Mouse (Mus musculus): ENCODE measurements at regions not wholly inside any gene's neighbourhood (a gene's known extent, or its start where the extent isn't known, plus 50 kb on each side); places are given as distances from the start of the nearest gene placed in this dataset.

- no peaks in the 10 kb centered on the region for H3K36me3 ChIP-seq (replicated peaks in 1 of 2; ENCODE audit: control insufficient read depth in 1 of 2, insufficient read depth in 1 of 2, low read length in 1 of 2)
- H3K4me3 ChIP-seq (replicated peaks in 1 of 3; ENCODE audit: low read depth in 2 of 3, low read length in 2 of 3, poor library complexity in 1 of 3), result no peak overlapping the region
- no peak overlapping the region for H3K27ac ChIP-seq (ENCODE audit: insufficient read depth, low read depth)
- no peaks in the 10 kb centered on the region for H3K4me1 ChIP-seq (ENCODE audit: control insufficient read depth in 1 of 2, insufficient read depth in 2 of 2)
- H3K9me3 ChIP-seq (replicated peaks; ENCODE audit: low read length), result peaks cover 79% of the 10 kb centered on the region
- dilution Hi-C loops (cut with MboI; ENCODE audit: extremely low pct_ligation_motif_present, extremely low pct_unique_long_range_greater_than_20kb, low sequenced_read_pairs), result no loop called here
- in situ Hi-C loops (cut with MboI; ENCODE audit: low pct_ligation_motif_present, low pct_unique_long_range_greater_than_20kb, low sequenced_read_pairs), result no loop called here
- H3K4me2 ChIP-seq (ENCODE audit: insufficient read depth, low read depth, poor library complexity, severe bottlenecking), result no peak overlapping the region
- no peak overlapping the region for H3K9ac ChIP-seq (ENCODE audit: insufficient read depth, low read depth)
- TF ChIP-seq MAX (IDR thresholded peaks at IDR 0.05; ENCODE audit: low read length) (no peak), MEF2A (IDR thresholded peaks at IDR 0.05; ENCODE audit: borderline replicate concordance, low read depth, low read length) (no peak)
- no peaks in the 10 kb centered on the region for H3K79me2 ChIP-seq (replicated peaks; ENCODE audit: control insufficient read depth, extremely low read depth, insufficient read depth, poor library complexity, severe bottlenecking)
- H3K27me3 ChIP-seq (replicated peaks), result no peaks in the 10 kb centered on the region
- DNase-seq (ENCODE audit: extremely low read depth), result no peak
Observed at GRCm38 (mm10) chr14:28725666-28726065, 221.1 kb downstream of the Wnt5a start.

GRCm38 (mm10) chr14:28733496-28733895 lies 228.9 kb downstream of the Wnt5a start:
- no peak overlapping the region for H3K4me3 ChIP-seq (replicated peaks in 1 of 3; ENCODE audit: low read depth in 2 of 3, low read length in 2 of 3, poor library complexity in 1 of 3)
- peaks cover 67% of the 10 kb centered on the region for H3K9me3 ChIP-seq (replicated peaks; ENCODE audit: low read length)
- H3K79me2 ChIP-seq (replicated peaks; ENCODE audit: control insufficient read depth, extremely low read depth, insufficient read depth, poor library complexity, severe bottlenecking), result no peaks in the 10 kb centered on the region
- no peak overlapping the region for H3K4me2 ChIP-seq (ENCODE audit: insufficient read depth, low read depth, poor library complexity, severe bottlenecking)
- no peak for DNase-seq (ENCODE audit: extremely low read depth)
- no peak for TF ChIP-seq JUND (conservative IDR thresholded peaks at IDR 0.05; ENCODE audit: low read depth, low read length)
- no peak for TF ChIP-seq MYC (IDR thresholded peaks at IDR 0.05; ENCODE audit: low read depth, low read length)
- H3K36me3 ChIP-seq (replicated peaks in 1 of 2; ENCODE audit: control insufficient read depth in 1 of 2, insufficient read depth in 1 of 2, low read length in 1 of 2), result no peaks in the 10 kb centered on the region
- H3K27ac ChIP-seq (ENCODE audit: insufficient read depth, low read depth), result no peak overlapping the region
- H3K27me3 ChIP-seq (replicated peaks), result no peaks in the 10 kb centered on the region
- in situ Hi-C loops (cut with MboI; ENCODE audit: low pct_ligation_motif_present, low pct_unique_long_range_greater_than_20kb, low sequenced_read_pairs), result no loop called here
- no peak overlapping the region for H3K9ac ChIP-seq (ENCODE audit: insufficient read depth, low read depth)
- dilution Hi-C loops (cut with MboI; ENCODE audit: extremely low pct_ligation_motif_present, extremely low pct_unique_long_range_greater_than_20kb, low sequenced_read_pairs), result no loop called here
- no peaks in the 10 kb centered on the region for H3K4me1 ChIP-seq (ENCODE audit: control insufficient read depth in 1 of 2, insufficient read depth in 2 of 2)

- no peaks in the 10 kb centered on the region for H3K79me2 ChIP-seq (replicated peaks; ENCODE audit: control insufficient read depth, extremely low read depth, insufficient read depth, poor library complexity, severe bottlenecking)
- in situ Hi-C loops (cut with MboI; ENCODE audit: low pct_ligation_motif_present, low pct_unique_long_range_greater_than_20kb, low sequenced_read_pairs), result no loop called here
- H3K27ac ChIP-seq (ENCODE audit: insufficient read depth, low read depth), result no peak overlapping the region
Observed at GRCm38 (mm10) chr14:28735446-28735845, 230.9 kb downstream of the Wnt5a start.

GRCm38 (mm10) chr14:28740076-28740475 lies 235.5 kb downstream of the Wnt5a start:
- Histone ChIP-seq H3K4me2 (ENCODE audit: insufficient read depth, low read depth, poor library complexity, severe bottlenecking) (no peak overlapping the region), H3K4me3 (replicated peaks in 1 of 3; ENCODE audit: low read depth in 2 of 3, low read length in 2 of 3, poor library complexity in 1 of 3) (no peak overlapping the region), H3K27ac (ENCODE audit: insufficient read depth, low read depth) (no peak overlapping the region), H3K79me2 (replicated peaks; ENCODE audit: control insufficient read depth, extremely low read depth, insufficient read depth, poor library complexity, severe bottlenecking) (no peaks in the 10 kb centered on the region), H3K4me1 (ENCODE audit: control insufficient read depth in 1 of 2, insufficient read depth in 2 of 2) (no peaks in the 10 kb centered on the region), H3K9ac (ENCODE audit: insufficient read depth, low read depth) (no peak overlapping the region), H3K9me3 (replicated peaks; ENCODE audit: low read length) (peaks cover 61% of the 10 kb centered on the region), H3K36me3 (replicated peaks in 1 of 2; ENCODE audit: control insufficient read depth in 1 of 2, insufficient read depth in 1 of 2, low read length in 1 of 2) (no peaks in the 10 kb centered on the region), H3K27me3 (replicated peaks) (no peaks in the 10 kb centered on the region)
- TF ChIP-seq ZC3H11A (IDR thresholded peaks at IDR 0.05; ENCODE audit: low read depth, low read length) (no peak), ZKSCAN1 (IDR thresholded peaks at IDR 0.05; ENCODE audit: borderline replicate concordance, low read depth, low read length) (no peak), JUN (IDR thresholded peaks at IDR 0.05; ENCODE audit: insufficient read depth, low read depth, low read length) (no peak), ETS1 (conservative IDR thresholded peaks at IDR 0.05; ENCODE audit: low read depth, low read length) (no peak), BHLHE40 (IDR thresholded peaks at IDR 0.05; ENCODE audit: low read depth, low read length) (no peak), CHD1 (IDR thresholded peaks at IDR 0.05; ENCODE audit: low read depth, low read length) (no peak)
- dilution Hi-C loops (cut with MboI; ENCODE audit: extremely low pct_ligation_motif_present, extremely low pct_unique_long_range_greater_than_20kb, low sequenced_read_pairs) (no loop called here), in situ Hi-C loops (cut with MboI; ENCODE audit: low pct_ligation_motif_present, low pct_unique_long_range_greater_than_20kb, low sequenced_read_pairs) (no loop called here)
- DNase-seq (ENCODE audit: extremely low read depth), result no peak

More at GRCm38 (mm10) chr14:28735446-28735845, 230.9 kb downstream of the Wnt5a start:
- Histone ChIP-seq H3K4me2 (ENCODE audit: insufficient read depth, low read depth, poor library complexity, severe bottlenecking) (no peak overlapping the region), H3K4me1 (ENCODE audit: control insufficient read depth in 1 of 2, insufficient read depth in 2 of 2) (no peaks in the 10 kb centered on the region), H3K27me3 (replicated peaks) (no peaks in the 10 kb centered on the region), H3K9me3 (replicated peaks; ENCODE audit: low read length) (peaks cover 63% of the 10 kb centered on the region), H3K9ac (ENCODE audit: insufficient read depth, low read depth) (no peak overlapping the region), H3K4me3 (replicated peaks in 1 of 3; ENCODE audit: low read depth in 2 of 3, low read length in 2 of 3, poor library complexity in 1 of 3) (no peak overlapping the region), H3K36me3 (replicated peaks in 1 of 2; ENCODE audit: control insufficient read depth in 1 of 2, insufficient read depth in 1 of 2, low read length in 1 of 2) (no peaks in the 10 kb centered on the region)
- TF ChIP-seq MAFK (IDR thresholded peaks at IDR 0.05; ENCODE audit: insufficient replicate concordance, low read length) (no peak), POLR2AphosphoS2 (IDR thresholded peaks at IDR 0.05; ENCODE audit: low read depth, low read length) (no peak)
- DNase-seq (ENCODE audit: extremely low read depth), result no peak
- dilution Hi-C loops (cut with MboI; ENCODE audit: extremely low pct_ligation_motif_present, extremely low pct_unique_long_range_greater_than_20kb, low sequenced_read_pairs), result no loop called here

All from CH12.LX (cell line).